Mouse (Mus musculus) stomach, postnatal 0 days (tissue): ENCODE data around the gene Caml.

ENCODE experiments used
- CTCF ChIP-seq: IDR thresholded peaks from 2 replicates; pipeline ENCODE4 v1.5.1; 2016; ENCODE audit warnings: antibody characterized with exemption, low read depth, mild to moderate bottlenecking, moderate library complexity
- EP300 ChIP-seq: optimal IDR thresholded peaks from 2 replicates; pipeline ENCODE3; 2016; ENCODE audit warnings: antibody characterized with exemption

DNA sequence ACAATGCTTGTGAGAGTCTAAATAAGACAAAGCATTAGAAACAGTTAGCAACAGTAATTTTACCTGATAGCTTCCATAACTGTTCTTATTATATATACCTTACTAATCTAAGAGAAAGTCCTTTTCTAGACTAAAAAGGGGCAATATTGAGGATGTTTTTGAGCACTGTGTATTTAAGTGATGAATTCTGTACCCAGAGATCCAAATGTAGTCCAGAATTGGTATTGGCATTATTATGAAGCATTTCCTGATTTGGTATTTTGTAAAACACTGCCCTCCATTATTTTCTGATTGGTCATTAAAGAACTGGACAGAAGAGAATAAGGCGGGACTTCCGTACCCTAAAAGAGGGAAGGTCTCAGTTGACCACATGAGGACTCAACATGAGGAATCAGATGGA, 49.4 kb upstream of the Caml start, which contains the start of gene Tmed9:
- TF ChIP-seq CTCF (no peak), EP300 (no peak)
